Mouse (Mus musculus): Measurements from ENCODE around the gene Atxn2.

Gene Atxn2

GRCm38 (mm10) chr5:121833572-121834240 is 122.6 kb downstream of the Atxn2 start:
- Histone ChIP-seq H3K4me3 (replicated peaks; ENCODE audit: low read length) (0 out of 2 replicates have a peak overlapping the region, but pooled peaks have one; percentile 17), H3K9me3 (ENCODE audit: low read length) (no peaks in the 10 kb centered on the region), H3K27me3 (ENCODE audit: insufficient read depth, low read length) (peaks cover 42% of the 10 kb centered on the region), H3K36me3 (ENCODE audit: insufficient read depth, low read length) (peaks cover 18% of the 10 kb centered on the region), H3K4me1 (replicated peaks; ENCODE audit: low read depth, low read length) (peaks cover 63% of the 10 kb centered on the region)
- no peak for TF ChIP-seq CTCF (conservative IDR thresholded peaks at IDR 0.05; ENCODE audit: low read length)
- TF ChIP-seq POU5F1 (IDR thresholded peaks at IDR 0.05; ENCODE audit: borderline replicate concordance, low read length) = no peak
- TF ChIP-seq NANOG (IDR thresholded peaks at IDR 0.05; ENCODE audit: borderline replicate concordance, low read length) = no peak

DNA sequence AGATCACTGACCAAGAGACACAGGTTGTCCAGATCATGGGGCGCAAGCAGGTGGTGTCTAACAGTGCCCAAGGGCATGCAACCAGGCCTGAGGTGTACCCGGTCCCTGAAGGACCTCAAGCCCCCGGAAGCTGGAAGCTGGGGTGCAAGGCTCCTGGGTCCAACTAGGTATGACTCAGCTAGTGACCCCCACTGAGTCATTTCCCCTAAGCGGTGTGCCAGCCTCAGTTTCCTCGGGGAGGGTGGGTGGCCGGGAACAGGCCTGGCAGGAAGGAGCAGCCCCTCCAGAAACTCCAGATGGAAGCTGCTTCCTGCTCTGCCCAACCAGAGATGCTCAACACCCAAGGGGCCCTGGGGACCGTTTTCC is 123.1 kb downstream of the Atxn2 start:
- 0 out of 2 replicates have a peak overlapping the region, but pooled peaks have one; percentile 17 for H3K4me3 ChIP-seq (replicated peaks; ENCODE audit: low read length)
- H3K4me1 ChIP-seq (replicated peaks; ENCODE audit: low read depth, low read length) = peaks cover 65% of the 10 kb centered on the region
- H3K27me3 ChIP-seq (ENCODE audit: insufficient read depth, low read length) = peaks cover 41% of the 10 kb centered on the region
- no peaks in the 10 kb centered on the region for H3K9me3 ChIP-seq (ENCODE audit: low read length)
- TF ChIP-seq NANOG (IDR thresholded peaks at IDR 0.05; ENCODE audit: borderline replicate concordance, low read length) (no peak), CTCF (conservative IDR thresholded peaks at IDR 0.05; ENCODE audit: low read length) (no peak), POU5F1 (IDR thresholded peaks at IDR 0.05; ENCODE audit: borderline replicate concordance, low read length) (no peak)
- peaks cover 18% of the 10 kb centered on the region for H3K36me3 ChIP-seq (ENCODE audit: insufficient read depth, low read length)

GRCm38 (mm10) chr5:121834991-121835747 is 124.0 kb downstream of the Atxn2 start:
- TF ChIP-seq CTCF (conservative IDR thresholded peaks at IDR 0.05; ENCODE audit: low read length) = no peak
- TF ChIP-seq POU5F1 (IDR thresholded peaks at IDR 0.05; ENCODE audit: borderline replicate concordance, low read length) = no peak
- TF ChIP-seq NANOG (IDR thresholded peaks at IDR 0.05; ENCODE audit: borderline replicate concordance, low read length) = no peak
- Histone ChIP-seq H3K4me1 (replicated peaks; ENCODE audit: low read depth, low read length) (peaks cover 60% of the 10 kb centered on the region), H3K27me3 (ENCODE audit: insufficient read depth, low read length) (peaks cover 35% of the 10 kb centered on the region), H3K4me3 (replicated peaks; ENCODE audit: low read length) (peak overlapping the region; percentile 95), H3K36me3 (ENCODE audit: insufficient read depth, low read length) (peaks cover 18% of the 10 kb centered on the region), H3K9me3 (ENCODE audit: low read length) (no peaks in the 10 kb centered on the region)

- H3K4me3 ChIP-seq (replicated peaks; ENCODE audit: low read length) = peak overlapping the region; percentile 95
- H3K27me3 ChIP-seq (ENCODE audit: insufficient read depth, low read length) = peaks cover 31% of the 10 kb centered on the region
- H3K36me3 ChIP-seq (ENCODE audit: insufficient read depth, low read length) = peaks cover 16% of the 10 kb centered on the region
- H3K9me3 ChIP-seq (ENCODE audit: low read length) = no peaks in the 10 kb centered on the region
- no peak for TF ChIP-seq CTCF (conservative IDR thresholded peaks at IDR 0.05; ENCODE audit: low read length)
- no peak for TF ChIP-seq NANOG (IDR thresholded peaks at IDR 0.05; ENCODE audit: borderline replicate concordance, low read length)
- no peak for TF ChIP-seq POU5F1 (IDR thresholded peaks at IDR 0.05; ENCODE audit: borderline replicate concordance, low read length)
- peaks cover 60% of the 10 kb centered on the region for H3K4me1 ChIP-seq (replicated peaks; ENCODE audit: low read depth, low read length)
These were observed 125.0 kb downstream of the Atxn2 start for GRCm38 (mm10) chr5:121835949-121836691.

DNA sequence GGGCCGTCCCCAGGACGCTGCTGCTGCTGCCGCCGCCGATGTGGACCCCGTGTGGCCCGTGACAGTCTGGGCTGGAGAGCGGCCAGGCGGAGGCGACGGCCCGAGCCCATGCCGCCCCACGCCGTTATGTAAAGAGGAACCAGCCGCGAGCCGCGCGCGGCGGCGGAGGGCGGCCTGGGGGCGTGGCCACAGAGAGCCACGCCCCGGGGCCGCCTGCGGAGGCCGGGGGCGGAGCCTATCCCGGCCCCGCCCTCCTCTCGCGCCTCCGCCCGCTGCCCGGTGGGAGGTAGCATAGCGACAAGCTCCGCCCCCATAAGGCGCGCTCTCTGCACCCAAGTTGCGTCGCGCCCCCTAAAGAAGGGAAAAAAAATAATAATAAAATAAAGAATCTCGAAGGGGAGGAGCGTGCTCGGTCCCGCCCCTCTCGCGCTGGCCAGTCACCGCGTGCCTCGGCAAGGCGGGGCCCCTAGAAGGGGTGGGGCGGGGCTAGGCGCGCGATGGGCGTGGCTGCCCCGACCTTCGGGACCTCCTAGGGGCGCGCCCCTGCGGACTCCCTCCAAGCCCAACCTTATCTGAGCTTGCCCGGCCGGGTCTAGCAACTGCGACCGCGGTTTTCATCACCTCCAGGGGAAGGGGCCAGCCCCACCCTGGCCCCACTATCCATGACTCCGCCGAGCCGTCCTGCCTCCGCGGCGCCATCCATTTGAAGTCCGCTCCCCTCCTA is 125.7 kb downstream of the Atxn2 start:
- H3K9me3 ChIP-seq (ENCODE audit: low read length) = no peaks in the 10 kb centered on the region
- H3K4me1 ChIP-seq (replicated peaks; ENCODE audit: low read depth, low read length) = peaks cover 68% of the 10 kb centered on the region
- TF ChIP-seq NANOG (IDR thresholded peaks at IDR 0.05; ENCODE audit: borderline replicate concordance, low read length) (no peak), POU5F1 (IDR thresholded peaks at IDR 0.05; ENCODE audit: borderline replicate concordance, low read length) (no peak), CTCF (conservative IDR thresholded peaks at IDR 0.05; ENCODE audit: low read length) (no peak)
- H3K36me3 ChIP-seq (ENCODE audit: insufficient read depth, low read length) = peaks cover 9% of the 10 kb centered on the region; the same call in 1 of the 2 replicates
- peak overlapping the region; percentile 95 for H3K4me3 ChIP-seq (replicated peaks; ENCODE audit: low read length)
- peaks cover 31% of the 10 kb centered on the region for H3K27me3 ChIP-seq (ENCODE audit: insufficient read depth, low read length)

DNA sequence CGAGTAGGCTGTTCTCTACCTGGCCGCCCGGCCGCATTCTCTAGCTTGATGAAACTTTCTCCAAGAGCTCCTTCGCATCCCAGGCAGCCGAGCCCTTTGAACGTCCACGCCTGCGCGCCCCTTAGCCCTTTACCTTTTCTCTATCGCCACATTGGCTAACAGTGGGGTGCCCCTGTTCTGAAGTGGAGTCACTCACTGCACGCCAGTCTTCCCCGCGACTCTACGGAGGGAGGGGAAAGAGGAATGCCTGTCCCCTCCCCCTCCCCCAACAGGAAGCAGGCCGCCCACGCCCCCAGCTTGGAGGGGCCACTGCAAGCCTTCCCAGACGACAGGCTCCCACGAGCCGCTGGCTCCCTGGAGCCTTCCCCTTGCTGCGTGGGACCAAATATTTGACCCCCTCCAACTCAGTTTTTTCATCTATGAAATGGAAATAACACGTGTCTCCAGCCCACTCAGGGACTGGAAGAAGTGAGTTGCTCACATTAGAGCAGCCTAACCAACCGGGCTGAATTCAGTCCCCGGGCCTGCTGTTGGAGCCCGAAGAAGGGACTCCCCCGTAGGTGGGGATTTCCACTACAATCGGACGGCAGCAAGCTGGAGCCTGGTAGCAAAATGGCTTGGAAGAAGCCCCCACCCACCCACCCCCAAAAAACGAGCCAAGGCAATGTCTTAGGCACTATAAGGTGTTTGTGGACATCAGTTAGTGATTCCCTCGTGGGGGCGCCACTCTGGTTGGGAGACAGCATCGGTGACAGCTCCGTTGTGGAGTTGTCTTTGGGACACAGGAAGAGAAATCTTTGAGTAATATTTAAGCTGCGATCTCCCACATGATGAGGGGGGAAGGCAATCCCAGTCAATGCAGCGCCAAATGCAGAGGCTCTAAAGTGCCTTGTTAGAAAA is 126.6 kb downstream of the Atxn2 start, which contains the start of gene Sh2b3:
Gene Sh2b3, minus strand, starts transcription at position 206 of the 900 bp plus-strand sequence.
- TF ChIP-seq POU5F1 (IDR thresholded peaks at IDR 0.05; ENCODE audit: borderline replicate concordance, low read length) (no peak), NANOG (IDR thresholded peaks at IDR 0.05; ENCODE audit: borderline replicate concordance, low read length) (no peak), CTCF (conservative IDR thresholded peaks at IDR 0.05; ENCODE audit: low read length) (no peak)
- H3K9me3 ChIP-seq (ENCODE audit: low read length) = no peaks in the 10 kb centered on the region
- H3K4me3 ChIP-seq (replicated peaks; ENCODE audit: low read length) = peak within 1 kb of the TSS; percentile 95

More for the DNA sequence above, 126.6 kb downstream of the Atxn2 start, which contains the start of gene Sh2b3:
- H3K36me3 ChIP-seq (ENCODE audit: insufficient read depth, low read length) = 0 out of 2 replicates have a peak, but pooled peaks cover under 1% of the 10 kb centered on the region
- peaks cover 76% of the 10 kb centered on the region for H3K4me1 ChIP-seq (replicated peaks; ENCODE audit: low read depth, low read length)
- H3K27me3 ChIP-seq (ENCODE audit: insufficient read depth, low read length) = peaks cover 33% of the 10 kb centered on the region
